Mouse (Mus musculus) stomach, postnatal 0 days (tissue): Measurements from ENCODE around the gene Akt1.

Experiments used
- CTCF ChIP-seq: IDR thresholded peaks from 2 replicates; pipeline ENCODE4 v1.5.1; 2016; ENCODE audit warnings: antibody characterized with exemption, low read depth, mild to moderate bottlenecking, moderate library complexity
- EP300 ChIP-seq: optimal IDR thresholded peaks from 2 replicates; pipeline ENCODE3; 2016; ENCODE audit warnings: antibody characterized with exemption

DNA sequence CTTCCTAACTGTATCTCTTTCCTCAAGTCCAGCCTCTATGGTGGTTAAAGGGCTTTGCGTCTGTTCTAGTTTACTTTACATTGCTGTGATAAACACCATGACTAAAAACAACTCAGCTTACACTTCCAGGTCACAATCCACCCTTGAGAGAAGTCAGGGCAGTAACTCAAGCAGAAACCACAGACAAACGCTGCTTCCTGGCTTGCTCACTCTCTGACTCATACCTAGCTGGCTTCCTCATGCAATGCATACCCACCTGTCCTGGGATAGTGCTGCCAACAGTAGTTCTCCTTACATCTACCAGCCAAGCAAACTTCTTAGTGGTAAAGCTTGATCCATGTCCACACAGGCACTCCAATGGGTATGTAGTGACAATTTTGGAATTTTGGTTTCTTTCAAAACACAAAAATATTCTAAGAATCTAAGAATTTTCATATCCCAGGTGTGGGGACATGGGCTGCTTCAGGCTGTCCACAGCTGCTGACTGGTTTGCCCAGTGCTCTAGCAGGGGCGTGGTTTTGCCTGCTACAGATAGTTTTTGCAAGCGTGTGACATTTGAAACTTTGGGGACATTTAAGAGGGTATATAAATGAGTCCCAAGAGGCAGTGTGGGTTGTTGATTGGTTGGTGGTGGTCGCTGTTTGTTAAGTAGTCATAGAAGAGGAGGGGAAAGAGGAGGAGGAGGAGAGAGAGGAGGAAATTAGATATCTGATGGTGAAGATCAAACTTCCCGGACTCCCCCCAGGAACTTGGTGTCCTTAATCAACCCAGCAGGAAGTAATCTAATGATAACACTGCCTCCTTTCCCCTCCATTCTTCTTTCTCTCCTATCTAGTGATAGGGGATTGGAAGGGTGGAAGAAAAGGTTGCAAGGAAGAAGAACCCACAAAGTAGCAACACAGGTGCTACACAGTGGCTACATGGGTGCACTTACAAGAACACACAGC, 28.0 kb upstream of the Akt1 start:
- TF ChIP-seq CTCF: no peak
- TF ChIP-seq EP300: no peak
